Mouse (Mus musculus): ENCODE data around the gene Gm11127. TPM values are rescaled to one million over a fixed set of nuclear protein-coding genes. Genes with fewer than 3 reads are reported as not detected.
"Not testable (repeated sequence)": the region's sequence is repeated elsewhere in the genome, so short reads cannot be mapped to it uniquely, and the experiment has no call there.

Gm11127 gene
- polyA plus RNA-seq, 1 experiment: 0.35 TPM

- Histone ChIP-seq H3K4me1 (ENCODE audit: control insufficient read depth, insufficient read depth, low read length) (no peaks in the 10 kb centered on the region), H3K27ac (ENCODE audit: insufficient read depth, low read length) (no peak overlapping the region), H3K4me3 (ENCODE audit: insufficient read depth, low read length) (no peak overlapping the region)
- TF ChIP-seq POLR2A (IDR thresholded peaks at IDR 0.05; ENCODE audit: extremely low read depth, insufficient read depth, low read length) (no peak), CTCF (IDR thresholded peaks at IDR 0.05; ENCODE audit: extremely low read depth, insufficient read depth, low read length) (peak; percentile 77)
Observed at GRCm38 (mm10) chr17:36060829-36061228, 2.7 kb upstream of the Gm11127 start.

- not testable (repeated sequence) for H3K4me1 ChIP-seq (ENCODE audit: control insufficient read depth, insufficient read depth, low read length); H3K27ac ChIP-seq (ENCODE audit: insufficient read depth, low read length); H3K4me3 ChIP-seq (ENCODE audit: insufficient read depth, low read length)
Observed at GRCm38 (mm10) chr17:36057927-36058326, 244 bp downstream of the Gm11127 start.

- H3K27ac ChIP-seq (ENCODE audit: insufficient read depth, low read length): no peak overlapping the region
- peak overlapping the region; percentile 45; the same call in 1 of the 2 replicates for H3K4me3 ChIP-seq (ENCODE audit: insufficient read depth, low read length)
Observed at GRCm38 (mm10) chr17:36043286-36043685, 14.9 kb downstream of the Gm11127 start.

GRCm38 (mm10) chr17:36042610-36043169 lies 15.5 kb downstream of the Gm11127 start, which contains the start of the genes H2-T22 and Gm6034:
Gene H2-T22 (minus strand): TSS chr17:36042747.
Gene Gm6034 (plus strand): TSS chr17:36042961.
- TF ChIP-seq POLR2A (IDR thresholded peaks at IDR 0.05; ENCODE audit: extremely low read depth, insufficient read depth, low read length): peak; percentile 79
- H3K4me1 ChIP-seq (ENCODE audit: control insufficient read depth, insufficient read depth, low read length); H3K27ac ChIP-seq (ENCODE audit: insufficient read depth, low read length): not testable (repeated sequence)
- peak within 1 kb of the TSS; percentile 45 for H3K4me3 ChIP-seq (ENCODE audit: insufficient read depth, low read length)

More at GRCm38 (mm10) chr17:36043286-36043685, 14.9 kb downstream of the Gm11127 start:
- TF ChIP-seq POLR2A (IDR thresholded peaks at IDR 0.05; ENCODE audit: extremely low read depth, insufficient read depth, low read length) (no peak), CTCF (IDR thresholded peaks at IDR 0.05; ENCODE audit: extremely low read depth, insufficient read depth, low read length) (no peak)
- H3K4me1 ChIP-seq (ENCODE audit: control insufficient read depth, insufficient read depth, low read length): no peaks in the 10 kb centered on the region

- H3K27ac ChIP-seq (ENCODE audit: insufficient read depth, low read length); H3K4me1 ChIP-seq (ENCODE audit: control insufficient read depth, insufficient read depth, low read length): not testable (repeated sequence)
- peak overlapping the region; percentile 45 for H3K4me3 ChIP-seq (ENCODE audit: insufficient read depth, low read length)
Observed at GRCm38 (mm10) chr17:36042055-36042454, 16.1 kb downstream of the Gm11127 start.

GRCm38 (mm10) chr17:36040604-36041003 lies 17.6 kb downstream of the Gm11127 start:
- H3K4me1 ChIP-seq (ENCODE audit: control insufficient read depth, insufficient read depth, low read length); H3K4me3 ChIP-seq (ENCODE audit: insufficient read depth, low read length); H3K27ac ChIP-seq (ENCODE audit: insufficient read depth, low read length): not testable (repeated sequence)

GRCm38 (mm10) chr17:36036126-36036525 lies 22.0 kb downstream of the Gm11127 start:
- not testable (repeated sequence) for H3K4me1 ChIP-seq (ENCODE audit: control insufficient read depth, insufficient read depth, low read length); H3K27ac ChIP-seq (ENCODE audit: insufficient read depth, low read length); H3K4me3 ChIP-seq (ENCODE audit: insufficient read depth, low read length)

GRCm38 (mm10) chr17:36035010-36035638 lies 23.0 kb downstream of the Gm11127 start:
- not testable (repeated sequence) for H3K4me1 ChIP-seq (ENCODE audit: control insufficient read depth, insufficient read depth, low read length); H3K27ac ChIP-seq (ENCODE audit: insufficient read depth, low read length); H3K4me3 ChIP-seq (ENCODE audit: insufficient read depth, low read length)
- TF ChIP-seq CTCF (IDR thresholded peaks at IDR 0.05; ENCODE audit: extremely low read depth, insufficient read depth, low read length): peak; percentile 34

GRCm38 (mm10) chr17:36034524-36034923 lies 23.6 kb downstream of the Gm11127 start:
- H3K4me1 ChIP-seq (ENCODE audit: control insufficient read depth, insufficient read depth, low read length); H3K27ac ChIP-seq (ENCODE audit: insufficient read depth, low read length); H3K4me3 ChIP-seq (ENCODE audit: insufficient read depth, low read length): not testable (repeated sequence)

GRCm38 (mm10) chr17:36032351-36032875 lies 25.8 kb downstream of the Gm11127 start, which contains the start of gene H2-T23:
Gene H2-T23 (minus strand): TSS chr17:36032855.
- not testable (repeated sequence) for H3K4me1 ChIP-seq (ENCODE audit: control insufficient read depth, insufficient read depth, low read length)
- TF ChIP-seq POLR2A (IDR thresholded peaks at IDR 0.05; ENCODE audit: extremely low read depth, insufficient read depth, low read length): peak; percentile 38; the same call in 1 of the 2 replicates

More at GRCm38 (mm10) chr17:36032351-36032875, 25.8 kb downstream of the Gm11127 start, which contains the start of gene H2-T23:
- H3K27ac ChIP-seq (ENCODE audit: insufficient read depth, low read length): not testable (repeated sequence)
- H3K4me3 ChIP-seq (ENCODE audit: insufficient read depth, low read length): peak within 1 kb of the TSS; percentile 63
